Mouse (Mus musculus) cerebellum, adult 11-12 months (tissue): ENCODE results near the gene Cd247.
"Not testable (repeated sequence)": the region's sequence is repeated elsewhere in the genome, so short reads cannot be mapped to it uniquely, and the experiment has no call there.

Experiments used
- DNase-seq: peaks from one replicate; pipeline ENCODE4 v3.0.0; 2022

Cd247 gene

DNA sequence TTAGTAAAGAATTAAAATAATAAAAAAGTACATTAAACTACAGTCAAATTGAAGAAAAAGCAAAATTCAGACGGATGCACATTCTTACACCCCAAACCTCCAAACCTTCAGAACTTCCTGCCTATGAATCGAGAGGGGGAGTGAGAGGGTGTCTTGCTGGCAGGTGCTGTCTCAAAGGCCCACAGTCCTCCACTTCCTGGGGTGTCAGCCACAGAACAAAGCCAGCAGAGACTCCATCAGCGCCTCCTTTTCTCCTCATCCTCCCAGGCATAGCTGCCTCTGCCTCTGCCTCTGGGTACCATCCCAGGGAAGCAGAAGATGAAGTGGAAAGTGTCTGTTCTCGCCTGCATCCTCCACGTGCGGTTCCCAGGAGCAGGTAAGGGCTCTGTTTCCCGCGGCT lies at the start of gene Cd247:
TSS of gene Cd247 (plus strand) at position 171 of the 400 bp plus-strand sequence.
- no peak for DNase-seq

GRCm38 (mm10) chr1:165738985-165739384 lies 49.5 kb upstream of the Cd247 start:
- no peak for DNase-seq

GRCm38 (mm10) chr1:165741989-165742388 lies 46.5 kb upstream of the Cd247 start:
- no peak for DNase-seq

DNA sequence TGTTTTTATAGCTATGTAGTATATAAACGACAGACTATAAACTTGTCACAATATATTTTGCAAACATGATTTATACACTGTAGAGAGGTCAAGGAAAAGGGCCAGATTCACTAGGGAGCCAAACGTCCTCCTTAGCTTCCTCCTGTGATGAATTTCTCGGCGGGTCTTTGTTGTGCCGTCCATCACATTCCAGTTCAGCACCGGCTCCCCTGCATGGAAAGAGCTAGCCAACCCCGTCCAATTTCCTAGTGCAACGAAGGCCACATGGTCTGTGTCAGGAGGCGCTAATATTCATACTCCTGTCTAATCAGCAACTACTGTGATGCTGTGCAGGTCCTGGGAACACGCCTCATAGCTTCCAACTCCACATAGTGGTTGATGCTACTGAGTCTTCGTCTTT lies 40.4 kb upstream of the Cd247 start:
- DNase-seq, result no peak

DNA sequence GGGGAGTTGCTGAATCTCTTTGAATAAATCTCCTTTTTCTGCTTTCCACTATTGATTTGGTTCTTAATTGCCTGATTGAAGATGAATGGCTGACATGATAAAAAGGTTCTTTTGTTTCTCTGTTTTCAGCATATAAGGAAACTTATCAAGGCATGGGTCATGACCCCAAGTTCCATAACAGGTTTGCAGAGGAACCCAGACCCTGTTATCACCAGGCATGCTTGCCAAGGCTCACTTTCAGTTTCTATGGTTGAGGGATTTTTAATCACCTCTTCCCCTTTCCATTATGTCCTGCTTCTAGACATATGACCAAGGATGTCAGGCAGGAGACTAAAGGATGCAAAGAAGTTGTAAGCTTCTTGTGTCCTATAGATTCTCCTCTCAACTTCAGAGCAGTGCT lies 37.3 kb upstream of the Cd247 start:
- DNase-seq, result no peak

DNA sequence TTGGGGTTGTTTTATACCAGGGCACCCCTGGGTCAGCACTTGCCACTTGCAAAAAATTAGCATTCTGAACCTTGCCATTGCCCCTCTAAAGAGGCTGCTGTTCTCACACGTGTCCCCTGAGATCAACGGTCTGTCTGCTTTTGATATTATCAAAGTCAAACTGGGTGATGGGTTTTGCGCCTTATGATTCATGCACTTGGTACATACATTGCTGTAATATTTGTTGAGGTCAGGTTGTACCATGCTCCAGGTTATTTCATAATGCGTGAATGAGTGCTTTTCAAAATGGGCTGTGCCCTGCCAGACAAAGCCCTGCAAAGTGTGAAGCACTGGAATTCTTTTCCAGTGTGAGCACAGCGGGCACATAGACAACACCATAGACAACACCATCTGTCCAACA lies 36.6 kb upstream of the Cd247 start:
- DNase-seq, result no peak

- no peak for DNase-seq
These were observed 34.3 kb upstream of the Cd247 start for GRCm38 (mm10) chr1:165754205-165754604.

- no peak for DNase-seq
These were observed 33.3 kb upstream of the Cd247 start for GRCm38 (mm10) chr1:165755194-165755593.

GRCm38 (mm10) chr1:165761522-165762305 lies 26.8 kb upstream of the Cd247 start:
- DNase-seq, result no peak

GRCm38 (mm10) chr1:165762498-165762897 lies 26.0 kb upstream of the Cd247 start:
- not testable (repeated sequence) for DNase-seq

- no peak for DNase-seq
These were observed 25.4 kb upstream of the Cd247 start for GRCm38 (mm10) chr1:165762914-165763634.

- peak; percentile 93 for DNase-seq
These were observed 24.7 kb upstream of the Cd247 start, which contains the start of gene Creg1 for GRCm38 (mm10) chr1:165763635-165764372. Gene Creg1, plus strand, starts transcription at chr1:165763746.

DNA sequence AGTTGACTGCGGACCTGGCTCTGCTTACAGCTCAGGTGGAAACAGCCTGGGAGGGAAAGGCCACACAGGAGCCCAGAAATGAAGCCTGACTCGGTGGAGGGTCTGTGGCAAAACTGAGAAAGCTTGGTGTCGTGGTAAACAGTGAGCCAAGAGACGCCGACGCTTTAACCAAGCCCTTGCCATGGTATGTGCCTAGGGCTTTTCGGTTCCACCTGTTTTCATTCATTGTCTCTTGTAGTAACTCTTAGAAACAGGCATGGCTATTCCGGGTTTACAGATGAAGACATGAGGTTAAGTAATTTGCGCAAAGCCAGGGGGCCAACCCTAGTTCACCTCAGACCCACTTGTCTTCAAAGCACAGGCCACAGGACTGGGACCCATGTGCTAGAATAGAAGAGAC lies 23.9 kb upstream of the Cd247 start:
- no peak for DNase-seq

DNA sequence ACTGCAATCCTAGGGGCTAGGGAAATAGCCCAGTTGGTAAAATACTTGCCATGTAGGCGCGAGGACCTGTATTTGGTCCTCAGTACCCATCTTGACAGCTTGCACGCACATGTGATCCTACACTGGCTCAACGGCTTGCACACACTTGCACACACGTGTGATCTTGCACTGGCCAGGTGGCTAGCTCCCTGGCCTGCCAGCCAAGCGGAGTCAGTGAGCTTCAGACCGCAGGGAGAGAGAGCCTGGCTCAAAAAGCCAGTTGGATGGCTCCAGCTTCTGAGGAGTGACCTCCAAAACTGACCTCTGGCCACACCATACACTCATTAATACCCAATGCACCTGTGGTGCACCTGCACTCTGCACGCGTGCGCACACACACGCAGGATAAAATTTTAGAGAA lies 23.4 kb upstream of the Cd247 start:
- DNase-seq, result no peak

DNA sequence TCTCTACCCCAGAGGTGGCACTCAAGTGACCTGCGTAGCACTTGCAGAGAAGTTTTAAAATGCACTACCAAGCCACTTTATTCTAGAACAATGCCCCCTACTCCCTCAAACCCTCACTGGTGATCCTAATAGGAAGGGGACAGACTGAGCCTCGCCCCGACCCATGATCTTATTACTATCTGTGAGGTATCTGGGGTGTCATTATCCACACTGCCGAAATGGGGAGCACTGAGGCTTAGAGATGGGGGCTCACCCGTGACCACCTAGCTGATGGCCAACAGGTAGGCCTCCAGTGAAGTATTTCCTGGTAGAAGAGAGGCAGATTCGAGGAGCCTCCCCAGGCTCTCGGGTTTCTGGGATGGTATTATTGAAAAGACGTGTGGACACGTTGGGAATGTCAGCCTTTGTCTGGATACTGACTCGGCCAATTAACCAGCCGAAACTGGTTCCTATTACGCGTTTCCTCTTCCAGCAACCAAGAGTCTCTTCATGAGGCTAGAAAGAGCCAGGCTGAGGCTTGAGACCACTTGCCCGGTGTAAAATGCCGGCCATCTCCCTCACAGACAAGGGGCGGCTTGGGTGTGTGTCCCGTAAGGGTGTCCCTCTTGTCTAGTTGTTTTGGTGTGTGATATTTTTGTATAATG lies 22.7 kb upstream of the Cd247 start:
- no peak for DNase-seq

- DNase-seq, result no peak
These were observed 22.1 kb upstream of the Cd247 start for GRCm38 (mm10) chr1:165766295-165766890.

DNA sequence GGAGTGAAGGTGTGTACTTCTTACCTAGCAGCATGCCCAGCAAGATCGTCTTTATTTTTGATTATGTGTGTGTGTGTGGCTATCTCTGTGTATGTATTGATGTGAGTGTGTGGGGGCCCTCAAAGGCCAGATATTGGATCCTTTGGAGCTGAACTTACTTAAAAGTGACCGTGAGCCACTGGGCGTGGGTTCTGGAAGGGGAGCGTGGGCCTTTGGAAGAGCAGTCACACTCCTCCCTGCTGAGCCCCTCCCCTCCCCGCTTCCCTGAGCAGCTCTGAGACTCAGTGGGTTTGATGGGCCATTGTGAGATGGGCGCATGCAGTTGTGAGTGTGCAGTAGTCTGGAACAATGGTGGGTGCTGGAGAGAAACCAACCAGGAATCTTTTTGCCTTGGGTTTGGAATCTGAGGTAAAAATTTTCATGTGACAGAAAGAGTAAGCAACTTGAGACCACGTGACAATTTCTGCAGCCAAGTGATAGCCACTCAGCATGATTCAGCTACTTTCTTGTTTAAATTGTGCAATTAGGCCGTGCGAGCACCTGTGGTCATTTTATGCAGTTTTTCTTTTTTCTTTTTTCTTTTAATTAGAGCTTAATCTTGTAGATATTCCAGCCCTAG lies 19.5 kb upstream of the Cd247 start:
- no peak for DNase-seq

DNA sequence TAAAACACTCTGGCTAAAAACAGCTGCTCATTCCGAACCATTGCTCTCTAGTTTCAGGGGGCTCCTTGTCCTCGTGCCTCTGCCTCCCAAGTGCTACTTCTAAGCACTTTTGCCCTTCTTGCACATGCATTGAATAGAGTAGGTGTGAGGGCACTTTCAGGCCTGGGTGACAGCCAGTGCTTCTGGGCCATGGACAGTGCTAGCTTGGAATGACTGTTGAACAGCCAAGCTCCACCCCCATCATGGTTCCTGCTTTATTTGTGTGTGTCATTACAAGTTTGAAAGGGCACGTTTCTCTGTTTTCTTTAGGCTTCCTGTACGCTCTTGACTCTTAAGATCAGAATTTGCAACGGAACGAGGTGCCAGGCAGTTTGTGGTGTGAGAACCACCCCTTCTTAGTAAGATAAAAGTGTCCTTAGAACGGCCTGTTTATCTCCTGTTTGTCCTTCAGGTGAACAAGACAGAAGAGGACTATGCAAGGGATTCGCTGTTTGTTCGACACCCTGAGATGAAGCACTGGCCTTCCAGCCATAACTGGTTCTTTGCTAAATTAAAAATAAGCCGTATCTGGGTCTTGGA lies 18.2 kb upstream of the Cd247 start:
- no peak for DNase-seq

DNA sequence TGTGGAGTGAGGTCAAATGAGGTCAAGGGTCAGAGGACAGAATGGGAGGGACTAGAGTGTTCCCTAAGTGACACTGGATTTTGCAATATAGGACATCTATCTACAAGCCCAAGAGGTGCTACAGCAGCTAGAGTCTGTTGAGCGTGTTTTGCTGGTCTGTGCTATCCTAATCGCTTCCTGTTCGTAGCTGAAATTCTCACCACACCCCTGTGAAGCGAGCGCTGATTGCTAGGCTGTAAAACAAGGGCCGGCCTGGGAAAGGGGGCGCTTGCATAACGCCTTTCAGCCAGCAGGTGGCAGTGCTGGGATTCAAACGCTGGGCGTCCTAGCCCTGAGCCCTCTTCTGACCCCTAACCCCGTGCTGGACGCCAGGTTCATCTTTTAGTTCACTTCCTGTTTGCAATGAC lies 17.0 kb upstream of the Cd247 start:
- DNase-seq, result peak; percentile 30

DNA sequence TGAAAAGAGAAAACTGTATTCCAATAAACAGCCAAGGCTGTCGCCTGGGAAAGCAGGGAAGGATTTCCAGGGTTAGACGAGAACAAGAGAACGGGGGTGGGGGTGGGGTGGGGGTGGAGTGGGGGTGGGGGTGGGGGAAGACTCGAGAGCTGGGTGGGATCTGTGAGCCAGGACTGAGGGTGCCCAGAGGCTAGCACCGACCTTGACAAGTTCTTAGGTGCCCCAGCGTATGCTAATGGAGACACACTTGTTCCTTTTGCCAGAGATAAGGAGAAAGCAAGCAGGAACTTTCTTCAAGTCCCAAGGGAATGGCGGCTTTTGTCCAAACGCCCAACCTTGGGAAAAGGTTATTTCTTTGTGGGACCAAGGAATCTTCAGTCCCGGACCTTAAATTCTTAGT lies 16.5 kb upstream of the Cd247 start:
- DNase-seq, result no peak

DNA sequence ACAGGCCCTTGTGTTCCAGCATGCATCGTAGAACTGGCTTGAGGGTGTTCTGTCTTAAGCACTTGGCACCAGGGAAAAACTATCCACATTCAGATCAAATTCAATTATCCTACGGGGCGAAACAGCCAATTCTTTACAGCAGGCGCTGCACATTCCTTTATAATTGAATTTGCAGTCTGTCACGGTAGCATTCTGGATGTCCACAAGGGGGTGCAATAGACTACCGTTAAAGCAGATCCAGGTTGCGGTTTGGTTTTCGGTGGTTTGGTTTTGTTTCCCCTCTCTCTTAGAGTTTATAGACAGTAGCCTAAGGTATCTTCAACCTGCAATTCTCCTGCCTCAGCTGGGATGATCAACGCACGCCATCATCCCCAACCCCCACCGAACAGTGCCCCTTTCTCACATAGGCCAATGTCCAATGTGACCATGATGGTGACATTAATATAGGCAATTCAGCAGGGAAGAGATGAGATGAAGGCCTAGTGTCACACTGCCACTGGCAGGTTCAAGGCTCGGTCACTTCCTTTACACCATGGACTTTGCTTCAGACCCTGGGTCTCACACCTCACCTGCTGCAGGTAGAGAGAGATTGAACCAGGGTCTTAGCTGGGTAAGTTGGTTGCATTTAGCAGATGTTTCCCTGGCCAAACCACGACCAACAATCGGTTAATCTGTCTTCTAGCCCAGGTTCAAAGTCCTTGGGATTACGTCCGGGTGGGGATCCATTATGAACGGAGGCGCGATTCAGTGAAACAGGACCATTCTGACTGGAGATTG lies 12.8 kb upstream of the Cd247 start:
- DNase-seq, result peak; percentile 17
